Comparison of ENCODE assay signal across 21 mouse cellular contexts in genomic region chr1:189885975-189886374, GRCm38 (mm10). TPM values are rescaled to one million over a fixed set of nuclear protein-coding genes. Genes with fewer than 3 reads are reported as not detected.
DNase-seq lines count a peak whose midpoint lies in the region; ATAC-seq and TF ChIP-seq lines count a peak whose summit lies in the region.
"Had no signal": no experiment of that assay in that cellular context is flagged by ENCODE, and none has a peak within 500 bp of the region (broad histone marks: within the 10 kb centered on the region; RNA-seq: fewer than 3 reads in every experiment).

No protein-coding gene starts in this region.

- WGBS in liver, embryonic 13.5 days (ENCODE audit: insufficient replicate concordance) = 30% methylated on average over 6 of the region's 6 CpGs
- 53% methylated on average over 6 of the region's 6 CpGs for WGBS in liver, postnatal 0 days (ENCODE audit: insufficient replicate concordance)
- 85% methylated on average over 6 of the region's 6 CpGs for WGBS in intestine, embryonic 15.5 days

- no peak overlapping the region for H3K4me3 ChIP-seq in liver, embryonic 13.5 days (replicated peaks)
- H3K4me3 ChIP-seq in liver, postnatal 0 days (ENCODE audit: low read depth, low read length) = no peak overlapping the region
- H3K4me3 ChIP-seq in intestine, embryonic 15.5 days (replicated peaks) = no peak overlapping the region
- H3K4me3 ChIP-seq: embryonic facial prominence, embryonic 13.5 days; forebrain, embryonic 12.5 days; heart, adult 2 months; heart, embryonic 13.5 days had no signal

- no peak overlapping the region for H3K4me2 ChIP-seq in liver, embryonic 13.5 days
- H3K4me2 ChIP-seq in liver, postnatal 0 days (ENCODE audit: low read depth, low read length) = no peak overlapping the region
- no peak overlapping the region for H3K4me2 ChIP-seq in intestine, embryonic 15.5 days (replicated peaks)
- H3K4me2 ChIP-seq: embryonic facial prominence, embryonic 13.5 days; forebrain, embryonic 12.5 days; heart, embryonic 13.5 days had no signal

- H3K27me3 ChIP-seq in liver, embryonic 13.5 days = no peaks in the 10 kb centered on the region
- H3K27me3 ChIP-seq in liver, postnatal 0 days (ENCODE audit: insufficient read depth, low read length) = no peaks in the 10 kb centered on the region
- no peaks in the 10 kb centered on the region for H3K27me3 ChIP-seq in intestine, embryonic 15.5 days (replicated peaks)
- H3K27me3 ChIP-seq: CH12.LX; embryonic facial prominence, embryonic 13.5 days; heart, embryonic 13.5 days; Patski had no signal

- no peak for TF ChIP-seq CTCF in liver, postnatal 0 days (IDR thresholded peaks at IDR 0.05; ENCODE audit: low read depth)

- peak; percentile 83 for ATAC-seq in liver, embryonic 13.5 days (ENCODE audit: low read depth)
- peak; percentile 67 for ATAC-seq in liver, postnatal 0 days
- no peak for ATAC-seq in intestine, embryonic 15.5 days
- ATAC-seq: activated CD4-positive, CD25-positive, alpha-beta regulatory T cell, adult 4 months; forebrain, embryonic 16.5 days; hindbrain, embryonic 16.5 days; Patski had no signal

- H3K27ac ChIP-seq in liver, embryonic 13.5 days = no peak overlapping the region
- no peak overlapping the region for H3K27ac ChIP-seq in liver, postnatal 0 days (ENCODE audit: low read depth)
- H3K27ac ChIP-seq in intestine, embryonic 15.5 days = no peak overlapping the region
- H3K27ac ChIP-seq: embryonic facial prominence, embryonic 13.5 days; forebrain, embryonic 12.5 days; heart, adult 2 months; heart, embryonic 13.5 days had no signal

- 0 out of 2 replicates have a peak overlapping the region, but pooled peaks have one; percentile 1 for H3K9ac ChIP-seq in liver, embryonic 13.5 days
- H3K9ac ChIP-seq in liver, postnatal 0 days (replicated peaks) = no peak overlapping the region
- no peak overlapping the region for H3K9ac ChIP-seq in intestine, embryonic 15.5 days
- H3K9ac ChIP-seq: embryonic facial prominence, embryonic 13.5 days; forebrain, embryonic 12.5 days; heart, embryonic 13.5 days had no signal

- TF ChIP-seq EP300 in liver, postnatal 0 days (IDR thresholded peaks at IDR 0.05; ENCODE audit: low read depth) = no peak

- intact Hi-C loops in left cerebral cortex, postnatal 4 days (cut with DNase I) = loop anchor here (5.0 to 10.0 kb wide), 2 partner anchors 86 to 909 kb away; no protein-coding TSS in a partner anchor

- H3K9me3 ChIP-seq in liver, embryonic 13.5 days (replicated peaks) = no peaks in the 10 kb centered on the region
- no peaks in the 10 kb centered on the region for H3K9me3 ChIP-seq in liver, postnatal 0 days (ENCODE audit: low read length)
- no peaks in the 10 kb centered on the region for H3K9me3 ChIP-seq in intestine, embryonic 15.5 days
- H3K9me3 ChIP-seq: embryonic facial prominence, embryonic 13.5 days; forebrain, embryonic 12.5 days; heart, embryonic 13.5 days had no signal

- peak; percentile 37 for DNase-seq in cerebellum, adult 9-11 months
- DNase-seq in cerebellum, adult 8-10 months = no peak
- peak; percentile 52 for DNase-seq in liver
- DNase-seq in liver, embryonic 13.5 days = peak; percentile 48
- no peak for DNase-seq in liver, postnatal 0 days
- no peak for DNase-seq in gastrocnemius, adult 18-20 months (ENCODE audit: low spot score)
- DNase-seq in left cerebral cortex, postnatal 4 days = no peak
- DNase-seq: adrenal gland, postnatal 25 days; cerebellum, postnatal 10 days; gastrocnemius, postnatal 14 days; heart, adult 2 months; heart, postnatal 36 days had no signal

- H3K4me1 ChIP-seq in liver, embryonic 13.5 days (replicated peaks) = peaks cover 15% of the 10 kb centered on the region
- no peaks in the 10 kb centered on the region for H3K4me1 ChIP-seq in liver, postnatal 0 days (ENCODE audit: insufficient read depth)
- H3K4me1 ChIP-seq in intestine, embryonic 15.5 days (replicated peaks) = 0 out of 2 replicates have a peak, but pooled peaks cover 4% of the 10 kb centered on the region

- peaks cover 17% of the 10 kb centered on the region for H3K36me3 ChIP-seq in liver, embryonic 13.5 days
- H3K36me3 ChIP-seq in liver, postnatal 0 days (replicated peaks; ENCODE audit: insufficient read depth, low read length) = peaks cover 2% of the 10 kb centered on the region; the same call in 1 of the 2 replicates
- H3K36me3 ChIP-seq in intestine, embryonic 15.5 days = 0 out of 2 replicates have a peak, but pooled peaks cover 8% of the 10 kb centered on the region
- H3K36me3 ChIP-seq: forebrain, embryonic 12.5 days had no signal

RNA-seq across cellular contexts. Expression of gene Smyd2, which starts 36.2 kb away (rescaled TPM):
- 40.7 and 40.8 TPM in 2 replicates for polyA plus RNA-seq in liver, embryonic 13.5 days (2015; fragmentation: Nextera tagmentation; extraction: Ambion mirVana)
- polyA plus RNA-seq in liver, postnatal 0 days (2015; fragmentation: Nextera tagmentation; extraction: Ambion mirVana) = 21.4 and 23.3 TPM in 2 replicates
- 100 to 1,000 TPM; 316 to 319 TPM for total RNA-seq in gastrocnemius, adult 18-20 months (2021)
- total RNA-seq in left cerebral cortex, postnatal 4 days (2021) = 100 to 1,000 TPM; 120 to 128 TPM
- 101 and 112 TPM in 2 replicates for polyA plus RNA-seq in intestine, embryonic 15.5 days (2015; fragmentation: Nextera tagmentation; extraction: Ambion mirVana)

Comparison
In these comparisons a context has a peak if more than half of its experiments do, and no peak if none do; other contexts are left out.
1. DNase-seq: peak in cerebellum, adult 9-11 months (single experiment), liver (single experiment) and liver, embryonic 13.5 days (single experiment); none in cerebellum, adult 8-10 months (single experiment), liver, postnatal 0 days (single experiment), gastrocnemius, adult 18-20 months (single experiment) and left cerebral cortex, postnatal 4 days (single experiment).